Mouse (Mus musculus) bone marrow, adult 2 months (tissue): ENCODE measurements around the gene Arhgef40. TPM values are rescaled to one million over a fixed set of nuclear protein-coding genes. Genes with fewer than 3 reads are reported as not detected.

Source experiments
- H3K27ac ChIP-seq: fragments of 200-500 bp; 2 replicates; pipeline ENCODE4 v1.5.1; 2012; ENCODE audit warnings: low read depth, mild to moderate bottlenecking, control low read depth, inconsistent platforms, low read length; ENCODE audit not compliant: control insufficient read depth, poor library complexity, insufficient read depth
- H3K4me1 ChIP-seq: fragments of 200-500 bp; 2 replicates; pipeline ENCODE4 v1.6.1; 2011; ENCODE audit warnings: low read length; ENCODE audit not compliant: control insufficient read depth, insufficient read depth
- H3K4me3 ChIP-seq: fragments of 200-500 bp; replicated peaks from 2 replicates; pipeline ENCODE3; 2011; ENCODE audit warnings: mild to moderate bottlenecking, low read depth, low read length, control low read depth; ENCODE audit not compliant: control insufficient read depth
- CTCF ChIP-seq: fragments of 200-500 bp; IDR thresholded peaks from 2 replicates; pipeline ENCODE4 v1.5.1; 2011; ENCODE audit warnings: low read length, control low read depth; ENCODE audit not compliant: control insufficient read depth, insufficient read depth
- POLR2A ChIP-seq: fragments of 200-500 bp; IDR thresholded peaks from 2 replicates; pipeline ENCODE4 v1.6.1; 2011; ENCODE audit warnings: low read depth, mild to moderate bottlenecking, control low read depth, low read length, borderline replicate concordance; ENCODE audit not compliant: control insufficient read depth
- whole genome bisulfite sequencing: fragments of 180-500 bp; shearing (Covaris S2); methylation state at CpG from one replicate; pipeline ENCODE4 v1.1.7; 2018; 5-methylcytosine and 5-hydroxymethylcytosine counted together
- polyA plus RNA-seq: library from polyadenylated mRNA; stranded (reverse); fragments of >200 nt; gene quantifications from 2 replicates; pipeline ENCODE4 v1.2.4, GENCODE M21; 2011; ENCODE audit warnings: low replicate concordance; ENCODE audit not compliant: missing spikeins, insufficient read depth, insufficient read length

Gene Arhgef40
- polyA plus RNA-seq: 21.3 and 23.7 TPM in 2 replicates

DNA sequence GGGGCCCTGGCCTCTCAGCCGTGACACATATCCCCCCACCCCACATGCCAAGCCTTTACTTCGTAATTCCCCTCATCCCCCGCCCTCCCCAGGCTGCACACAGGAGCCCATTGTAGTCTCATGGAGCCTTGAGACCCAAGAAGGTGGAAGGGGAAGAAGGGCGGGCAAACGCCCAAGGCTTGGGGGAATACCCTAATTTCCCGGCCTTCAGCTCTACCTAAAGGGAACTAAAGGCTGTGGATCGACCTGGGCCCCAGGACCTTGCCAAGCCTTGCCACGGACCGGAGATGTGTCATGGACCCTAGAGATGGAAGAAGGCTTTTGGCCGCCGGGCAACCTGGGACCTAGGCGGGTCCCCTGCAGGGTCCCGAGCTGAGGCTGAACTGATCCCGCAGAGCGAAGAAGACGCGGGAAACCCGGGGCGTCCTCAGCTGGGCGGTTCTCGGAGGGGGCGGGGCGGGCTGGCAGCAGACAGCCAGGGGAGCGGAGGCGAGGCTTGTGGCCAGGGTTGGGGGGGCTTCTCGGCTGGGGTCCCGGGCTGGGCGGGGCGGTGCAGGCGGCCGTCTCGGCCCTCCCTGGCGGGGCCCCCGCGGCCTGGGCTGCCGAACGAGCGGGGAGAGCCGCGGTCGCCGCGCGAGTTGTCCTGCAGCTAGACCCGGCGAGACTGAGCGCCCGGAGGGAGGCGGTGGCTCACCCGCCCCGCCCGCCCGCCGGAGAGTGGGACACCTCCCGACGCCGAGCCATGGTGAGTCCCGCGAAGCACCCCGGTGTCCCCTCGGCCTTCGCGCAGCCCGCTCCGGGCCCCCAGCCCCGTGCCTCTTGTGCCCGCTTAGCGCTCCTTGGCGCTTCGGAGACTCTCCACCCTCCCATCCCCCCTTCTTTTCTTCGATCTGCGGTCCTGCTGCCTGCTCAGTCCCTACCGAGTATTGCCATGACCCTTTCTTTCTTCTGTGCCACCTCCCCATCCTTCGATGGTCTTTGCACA, at the start of gene Arhgef40:
Arhgef40 (plus strand) TSS at position 473 of the 985 bp plus-strand sequence.
- peak within 1 kb of the TSS; percentile 54 for H3K4me3 ChIP-seq
- no peak within 1 kb of the TSS for H3K27ac ChIP-seq
- under 1% methylated on average over 74 of the region's 74 CpGs for WGBS
- no peaks in the 10 kb centered on the region; the same call in 1 of the 2 replicates for H3K4me1 ChIP-seq
- TF ChIP-seq POLR2A (no peak), CTCF (no peak)

DNA sequence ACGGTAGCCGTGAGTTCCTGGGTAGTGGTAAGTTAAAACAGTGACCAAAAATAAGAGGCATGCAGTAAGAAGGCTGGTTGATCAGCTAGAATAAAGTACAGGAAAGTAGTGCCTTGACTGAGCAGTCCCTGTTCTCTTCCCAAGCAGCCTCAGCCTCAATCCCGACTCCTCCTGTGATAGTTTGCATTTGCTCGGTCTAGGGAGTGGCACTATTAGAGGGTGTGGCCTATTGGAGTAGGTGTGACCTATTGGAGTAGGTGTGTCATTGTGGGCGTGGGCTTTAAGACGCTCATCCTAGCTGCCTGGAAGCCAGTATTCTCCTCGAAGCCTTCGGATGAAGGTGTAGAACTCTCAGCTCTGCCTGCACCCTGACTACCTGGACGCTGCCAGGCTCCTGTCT, 45.5 kb upstream of the Arhgef40 start:
- H3K4me1 ChIP-seq: no peaks in the 10 kb centered on the region
- H3K4me3 ChIP-seq: no peak overlapping the region
- no peak overlapping the region for H3K27ac ChIP-seq
- TF ChIP-seq POLR2A (no peak), CTCF (no peak)
- whole genome bisulfite sequencing: 89% methylated on average over 9 of the region's 9 CpGs

DNA sequence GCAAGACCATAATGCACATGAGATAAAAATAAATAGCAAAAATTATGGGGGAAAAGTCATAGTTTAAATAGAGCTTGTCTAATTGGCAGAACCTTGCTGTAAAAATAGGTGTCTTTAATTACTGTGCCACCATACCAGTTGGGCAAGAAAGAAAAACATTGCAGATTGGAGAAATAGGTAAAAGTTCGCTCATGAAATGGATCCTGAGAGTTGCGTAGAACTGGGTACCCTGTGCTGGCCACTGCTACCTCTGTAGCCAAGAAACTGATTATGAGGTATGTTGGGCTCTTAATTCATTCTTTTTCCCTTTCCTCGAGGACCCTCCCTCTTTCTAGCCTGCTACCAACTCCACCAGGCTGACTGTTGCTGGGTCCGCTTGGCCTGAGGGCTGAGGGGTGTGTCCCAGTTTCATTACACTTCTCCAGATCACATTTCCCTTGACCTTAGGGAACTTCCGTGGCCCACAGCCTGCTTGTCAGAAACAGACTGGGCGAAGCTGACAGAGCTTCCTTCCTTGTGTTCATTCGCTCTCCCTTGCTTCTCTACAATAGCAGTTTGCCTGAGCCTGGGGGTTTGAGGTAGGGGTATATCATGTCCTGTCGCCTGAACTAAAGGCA, 43.5 kb upstream of the Arhgef40 start:
- no peak overlapping the region for H3K4me3 ChIP-seq
- WGBS: 29% methylated on average over 8 of the region's 8 CpGs
- TF ChIP-seq POLR2A: no peak
- no peak for TF ChIP-seq CTCF
- no peak overlapping the region for H3K27ac ChIP-seq
- no peaks in the 10 kb centered on the region for H3K4me1 ChIP-seq

DNA sequence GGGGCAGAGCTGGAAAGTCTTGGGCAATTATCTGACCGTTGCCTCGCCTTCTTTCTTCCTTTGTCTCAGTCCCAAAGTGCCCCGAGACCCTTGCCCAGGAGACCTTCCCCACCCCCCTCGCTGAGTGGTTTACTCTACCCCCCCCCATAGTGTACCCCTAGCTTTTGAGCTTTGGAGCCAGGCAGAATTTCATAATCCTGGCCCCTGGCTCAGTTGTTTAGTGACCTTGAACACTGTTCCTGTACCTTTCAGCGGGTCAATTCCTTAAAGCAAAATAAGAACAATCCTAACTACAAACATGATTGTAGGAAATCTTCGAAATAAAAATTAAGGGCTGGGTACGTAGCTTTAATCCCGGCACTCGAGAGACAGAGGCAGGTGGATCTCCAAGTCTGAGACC, 42.9 kb upstream of the Arhgef40 start:
- Histone ChIP-seq H3K27ac (no peak overlapping the region), H3K4me3 (no peak overlapping the region), H3K4me1 (no peaks in the 10 kb centered on the region)
- no peak for TF ChIP-seq CTCF
- no peak for TF ChIP-seq POLR2A
- 51% methylated on average over 9 of the region's 9 CpGs for WGBS

DNA sequence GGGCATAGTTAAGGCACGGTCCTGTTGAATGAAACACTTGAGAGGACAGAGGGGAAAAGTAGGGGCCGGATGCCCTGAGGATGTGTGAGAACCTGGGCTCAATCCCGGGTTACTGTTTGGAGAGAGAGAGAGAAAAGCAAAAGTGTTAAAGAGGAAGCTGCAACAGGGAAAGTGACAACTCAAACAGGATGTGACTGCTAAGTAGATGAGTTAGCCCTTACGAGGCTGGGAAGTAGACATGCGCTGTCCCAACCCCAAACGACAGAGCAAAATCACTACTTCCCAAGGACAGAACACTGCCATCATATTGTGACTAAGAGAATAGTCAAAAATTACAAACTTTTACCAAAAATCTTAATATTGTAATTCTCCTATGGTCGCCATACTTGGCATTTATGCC, 42.3 kb upstream of the Arhgef40 start:
- Histone ChIP-seq H3K4me3 (no peak overlapping the region), H3K27ac (no peak overlapping the region), H3K4me1 (no peaks in the 10 kb centered on the region)
- WGBS: 36% methylated on average over 7 of the region's 7 CpGs
- TF ChIP-seq CTCF (no peak), POLR2A (no peak)

DNA sequence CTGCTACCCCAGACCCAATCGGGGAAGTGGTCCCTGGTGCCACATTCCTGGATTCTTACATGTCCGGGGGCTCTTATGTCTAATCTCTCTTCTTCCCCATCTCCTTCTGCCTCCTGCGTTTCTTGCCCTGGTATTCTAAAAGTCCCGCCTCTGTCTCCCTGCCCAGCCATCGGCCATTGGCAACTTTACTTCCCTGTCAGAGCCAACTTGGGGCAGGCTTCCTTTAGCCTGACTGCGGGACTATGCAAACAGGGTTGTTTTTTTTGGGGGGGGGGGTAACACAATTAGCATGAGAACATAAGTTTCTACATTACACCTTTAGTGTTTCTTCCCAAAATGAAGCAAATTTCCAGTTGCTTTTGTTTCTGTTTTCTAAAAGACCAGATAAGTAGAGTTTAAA, 41.2 kb upstream of the Arhgef40 start:
- no peak overlapping the region for H3K4me3 ChIP-seq
- 63% methylated on average over 6 of the region's 6 CpGs for WGBS
- no peak overlapping the region for H3K27ac ChIP-seq
- no peaks in the 10 kb centered on the region for H3K4me1 ChIP-seq
- TF ChIP-seq CTCF: no peak
- no peak for TF ChIP-seq POLR2A

DNA sequence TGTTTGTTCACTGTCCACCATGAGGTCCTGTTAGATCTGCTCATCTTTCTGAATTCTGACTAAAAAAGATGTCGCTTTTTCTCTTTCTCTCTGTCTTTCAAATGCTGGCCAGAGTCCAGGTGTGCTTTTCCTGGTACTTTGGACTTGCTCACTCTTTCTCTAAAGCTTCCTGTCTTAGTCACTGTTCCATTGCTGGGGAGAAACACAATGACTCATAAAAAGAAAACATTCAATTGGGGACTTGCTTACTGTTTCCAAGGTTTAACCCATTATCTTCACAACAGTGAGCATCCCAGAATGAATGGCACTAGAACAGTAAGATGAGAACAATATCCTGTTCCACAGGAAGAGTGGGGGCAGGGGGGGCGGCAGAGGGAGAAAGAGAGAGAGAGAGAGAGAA, 24.2 kb upstream of the Arhgef40 start:
- H3K27ac ChIP-seq: no peak overlapping the region
- no peak overlapping the region for H3K4me3 ChIP-seq
- no peaks in the 10 kb centered on the region for H3K4me1 ChIP-seq
- TF ChIP-seq CTCF: no peak
- TF ChIP-seq POLR2A: no peak
- WGBS: 75% methylated on average over 2 of the region's 2 CpGs

DNA sequence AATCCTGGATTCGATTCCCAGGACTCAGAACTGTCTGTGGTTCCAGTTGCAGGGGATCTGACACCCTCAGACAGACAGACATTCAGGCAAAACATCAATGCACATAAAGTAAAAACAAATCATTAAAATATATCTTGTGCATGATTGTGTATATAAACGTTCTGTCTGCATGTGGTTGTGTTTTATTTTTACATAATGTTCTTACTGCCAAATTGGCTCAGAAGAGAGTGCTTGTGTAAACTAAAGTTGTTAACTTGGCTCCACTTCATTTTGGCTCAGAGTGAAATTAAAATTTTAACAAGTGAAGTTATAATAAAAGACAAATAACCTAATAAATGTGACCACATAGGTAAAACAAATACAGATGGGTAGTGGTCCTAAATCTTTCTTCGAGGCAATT, 17.1 kb upstream of the Arhgef40 start:
- Histone ChIP-seq H3K27ac (no peak overlapping the region), H3K4me3 (no peak overlapping the region), H3K4me1 (no peaks in the 10 kb centered on the region)
- no peak for TF ChIP-seq POLR2A
- TF ChIP-seq CTCF: no peak
- 75% methylated on average over 3 of the region's 3 CpGs for WGBS

DNA sequence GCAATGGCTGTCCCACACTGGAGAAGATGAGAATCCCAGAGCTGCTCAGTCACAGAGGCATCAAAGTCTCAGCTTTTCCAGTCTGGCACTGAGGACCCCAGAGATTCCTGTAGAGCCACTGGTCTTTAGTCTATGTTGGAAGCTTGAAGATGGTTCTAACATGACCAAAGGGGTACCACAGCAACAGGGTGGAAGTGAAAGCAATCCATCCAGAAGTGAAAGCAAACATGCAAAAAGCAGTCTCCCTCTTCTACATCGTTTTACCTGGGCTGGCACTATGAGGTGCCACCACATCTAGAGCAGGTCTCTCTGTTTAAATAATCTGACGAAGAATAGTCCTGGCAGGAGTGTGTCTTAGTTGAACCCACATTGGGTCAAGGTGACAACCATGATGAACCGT, 5.3 kb upstream of the Arhgef40 start:
- 64% methylated on average over 3 of the region's 3 CpGs for WGBS

More for the DNA sequence above, 5.3 kb upstream of the Arhgef40 start:
- Histone ChIP-seq H3K4me3 (no peak overlapping the region), H3K27ac (no peak overlapping the region), H3K4me1 (no peaks in the 10 kb centered on the region)
- TF ChIP-seq POLR2A (no peak), CTCF (no peak)
